8 mouse cellular contexts compared by ENCODE assay signal in genomic region chr1:180256138-180256674, GRCm38 (mm10). TPM values are rescaled to one million over a fixed set of nuclear protein-coding genes. Genes with fewer than 3 reads are reported as not detected.
A peak's percentile ranks its signal among the peaks of the same experiment; 100 is the strongest.
DNase-seq lines count a peak whose midpoint lies in the region; ATAC-seq and TF ChIP-seq lines count a peak whose summit lies in the region.

No protein-coding gene starts in this region.

- WGBS in forebrain, embryonic 12.5 days: under 1% methylated on average over 39 of the region's 39 CpGs
- under 1% methylated on average over 39 of the region's 39 CpGs for WGBS in large intestine, adult 2 months
- WGBS in liver, postnatal 0 days (ENCODE audit: insufficient replicate concordance): under 1% methylated on average over 39 of the region's 39 CpGs
- WGBS in neural tube, embryonic 14.5 days: under 1% methylated on average over 39 of the region's 39 CpGs

- H3K4me3 ChIP-seq in CH12.LX (replicated peaks in 1 of 3; ENCODE audit: low read depth in 2 of 3, low read length in 2 of 3, poor library complexity in 1 of 3): peak overlapping the region; percentile 75 to 91 (median 88)
- peak overlapping the region; percentile 80 for H3K4me3 ChIP-seq in forebrain, embryonic 12.5 days (replicated peaks)
- H3K4me3 ChIP-seq in liver, postnatal 0 days (ENCODE audit: low read depth, low read length): peak overlapping the region; percentile 79
- H3K4me3 ChIP-seq in neural tube, embryonic 14.5 days (ENCODE audit: low read depth, low read length): peak overlapping the region; percentile 81

- TF ChIP-seq EP300 in CH12.LX (IDR thresholded peaks at IDR 0.05; ENCODE audit: low read length): no peak
- TF ChIP-seq EP300 in liver, postnatal 0 days (IDR thresholded peaks at IDR 0.05; ENCODE audit: low read depth): no peak

- DNase-seq in CH12.LX (ENCODE audit: extremely low read depth): peak; percentile 92
- DNase-seq in c-Kit-positive CD71-positive TER-119-negative erythroid progenitor cells, embryonic 14.5 days (ENCODE audit: low read depth): peak; percentile 93
- DNase-seq in heart, postnatal 10 days: peak; percentile 98
- DNase-seq in large intestine, adult 2 months (ENCODE audit: low read depth, low spot score): peak; percentile 83
- DNase-seq in liver, postnatal 0 days: peak; percentile 100
- peak; percentile 100 for DNase-seq in testis, postnatal 10 days (ENCODE audit: low spot score)

- peak; percentile 96 for ATAC-seq in forebrain, embryonic 12.5 days (ENCODE audit: low FRiP score)
- peak; percentile 89 for ATAC-seq in liver, postnatal 0 days
- ATAC-seq in neural tube, embryonic 14.5 days (ENCODE audit: low read depth): peak; percentile 92

- peak overlapping the region; percentile 62 for H3K4me2 ChIP-seq in CH12.LX (ENCODE audit: insufficient read depth, low read depth, poor library complexity, severe bottlenecking)
- H3K4me2 ChIP-seq in forebrain, embryonic 12.5 days: peak overlapping the region; percentile 99
- peak overlapping the region; percentile 97 for H3K4me2 ChIP-seq in liver, postnatal 0 days (ENCODE audit: low read depth, low read length)
- H3K4me2 ChIP-seq in neural tube, embryonic 14.5 days (ENCODE audit: low read depth, low read length): peak overlapping the region; percentile 95

- peaks cover 3% of the 10 kb centered on the region for H3K9me3 ChIP-seq in CH12.LX (replicated peaks; ENCODE audit: low read length)
- H3K9me3 ChIP-seq in forebrain, embryonic 12.5 days: no peaks in the 10 kb centered on the region
- H3K9me3 ChIP-seq in liver, postnatal 0 days (ENCODE audit: low read length): no peaks in the 10 kb centered on the region
- H3K9me3 ChIP-seq in neural tube, embryonic 14.5 days (ENCODE audit: control insufficient read depth, low read length): no peaks in the 10 kb centered on the region

- H3K9ac ChIP-seq in CH12.LX (ENCODE audit: insufficient read depth, low read depth): peak overlapping the region; percentile 74
- H3K9ac ChIP-seq in forebrain, embryonic 12.5 days: peak overlapping the region; percentile 74
- peak overlapping the region; percentile 86 for H3K9ac ChIP-seq in liver, postnatal 0 days (replicated peaks)
- peak overlapping the region; percentile 81 for H3K9ac ChIP-seq in neural tube, embryonic 14.5 days (replicated peaks; ENCODE audit: low read depth, low read length)

- in situ Hi-C loops in CH12.LX (cut with MboI; ENCODE audit: low pct_ligation_motif_present, low pct_unique_long_range_greater_than_20kb, low sequenced_read_pairs): loop anchor here (25.0 kb wide), 2 partner anchors 281 to 506 kb away; no protein-coding TSS in a partner anchor

- TF ChIP-seq CTCF in CH12.LX (conservative IDR thresholded peaks at IDR 0.05 in 1 of 2, IDR thresholded peaks at IDR 0.05 in 1 of 2; ENCODE audit: low read depth in 2 of 2, low read length in 2 of 2): no peak
- no peak for TF ChIP-seq CTCF in liver, postnatal 0 days (IDR thresholded peaks at IDR 0.05; ENCODE audit: low read depth)

- peaks cover 11 to 64% of the 10 kb centered on the region in 2 experiments for H3K4me1 ChIP-seq in CH12.LX (ENCODE audit: control insufficient read depth in 1 of 2, insufficient read depth in 2 of 2)
- peaks cover 14% of the 10 kb centered on the region for H3K4me1 ChIP-seq in forebrain, embryonic 12.5 days
- H3K4me1 ChIP-seq in liver, postnatal 0 days (ENCODE audit: insufficient read depth): peaks cover 48% of the 10 kb centered on the region
- 0 out of 2 replicates have a peak, but pooled peaks cover 2% of the 10 kb centered on the region for H3K4me1 ChIP-seq in neural tube, embryonic 14.5 days (ENCODE audit: control insufficient read depth, insufficient read depth, low read length)

- no peak for TF ChIP-seq RAD21 in CH12.LX (IDR thresholded peaks at IDR 0.05; ENCODE audit: low read depth, low read length)

- intact Hi-C loops in heart, postnatal 10 days (cut with DNase I): no loop called here

- H3K27me3 ChIP-seq in CH12.LX (replicated peaks): no peaks in the 10 kb centered on the region
- peaks cover 13% of the 10 kb centered on the region for H3K27me3 ChIP-seq in forebrain, embryonic 12.5 days
- H3K27me3 ChIP-seq in liver, postnatal 0 days (ENCODE audit: insufficient read depth, low read length): no peaks in the 10 kb centered on the region
- H3K27me3 ChIP-seq in neural tube, embryonic 14.5 days (ENCODE audit: control insufficient read depth, insufficient read depth, low read length): no peaks in the 10 kb centered on the region

- dilution Hi-C loops in CH12.LX (cut with MboI; ENCODE audit: extremely low pct_ligation_motif_present, extremely low pct_unique_long_range_greater_than_20kb, low sequenced_read_pairs): no loop called here

- H3K27ac ChIP-seq in CH12.LX (ENCODE audit: insufficient read depth, low read depth): no peak overlapping the region
- peak overlapping the region; percentile 66 for H3K27ac ChIP-seq in forebrain, embryonic 12.5 days
- H3K27ac ChIP-seq in liver, postnatal 0 days (ENCODE audit: low read depth): peak overlapping the region; percentile 92
- H3K27ac ChIP-seq in neural tube, embryonic 14.5 days (ENCODE audit: low read depth, low read length): peak overlapping the region; percentile 63

- no peaks in the 10 kb centered on the region for H3K36me3 ChIP-seq in CH12.LX (replicated peaks in 1 of 2; ENCODE audit: control insufficient read depth in 1 of 2, insufficient read depth in 1 of 2, low read length in 1 of 2)
- no peaks in the 10 kb centered on the region for H3K36me3 ChIP-seq in forebrain, embryonic 12.5 days (replicated peaks)
- no peaks in the 10 kb centered on the region for H3K36me3 ChIP-seq in liver, postnatal 0 days (replicated peaks; ENCODE audit: insufficient read depth, low read length)
- H3K36me3 ChIP-seq in neural tube, embryonic 14.5 days (ENCODE audit: control insufficient read depth, insufficient read depth, low read length): no peaks in the 10 kb centered on the region

- H3K79me2 ChIP-seq in CH12.LX (replicated peaks; ENCODE audit: control insufficient read depth, extremely low read depth, insufficient read depth, poor library complexity, severe bottlenecking): no peaks in the 10 kb centered on the region

- TF ChIP-seq POLR2A in CH12.LX (IDR thresholded peaks at IDR 0.05; ENCODE audit: low read depth, low read length): peak; percentile 83

TF ChIP-seq in CH12.LX, 34 proteins besides CTCF, POLR2A, EP300 and RAD21:
- TF ChIP-seq PAX5 (IDR thresholded peaks at IDR 0.05; ENCODE audit: low read length) (no peak), ZC3H11A (IDR thresholded peaks at IDR 0.05; ENCODE audit: low read depth, low read length) (no peak), NRF1 (IDR thresholded peaks at IDR 0.05; ENCODE audit: low read depth, low read length) (peak; percentile 71), SIN3A (IDR thresholded peaks at IDR 0.05; ENCODE audit: low read length) (peak; percentile 53; the same call in 1 of the 2 replicates), ELF1 (IDR thresholded peaks at IDR 0.05; ENCODE audit: low read depth, low read length) (peak; percentile 91), HCFC1 (IDR thresholded peaks at IDR 0.05; ENCODE audit: low read depth, low read length) (peak; percentile 50; the same call in 1 of the 2 replicates), POLR2AphosphoS2 (IDR thresholded peaks at IDR 0.05; ENCODE audit: low read depth, low read length) (peak; percentile 72; the same call in 1 of the 2 replicates), ZMIZ1 (IDR thresholded peaks at IDR 0.05; ENCODE audit: low read depth, low read length) (0 out of 2 replicates have a peak, but pooled peaks have one; percentile 62), RCOR1 (conservative IDR thresholded peaks at IDR 0.05; ENCODE audit: low read depth, low read length) (no peak; the same call in 1 of the 2 replicates), MAZ (IDR thresholded peaks at IDR 0.05; ENCODE audit: low read depth, low read length) (peak; percentile 70; the same call in 1 of the 2 replicates), TCF12 (IDR thresholded peaks at IDR 0.05; ENCODE audit: low read depth, low read length) (peak; percentile 65), MEF2A (IDR thresholded peaks at IDR 0.05; ENCODE audit: borderline replicate concordance, low read depth, low read length) (peak; percentile 16; the same call in 1 of the 2 replicates), NELFE (IDR thresholded peaks at IDR 0.05; ENCODE audit: low read depth, low read length) (peak; percentile 83)

RNA-seq across cellular contexts. Expression of gene Psen2, which starts 7.0 kb away (rescaled TPM):
- total RNA-seq in CH12.LX (2012; rRNA removed): 36.8 and 45.3 TPM in 2 replicates
- total RNA-seq in CH12.LX (2014; rRNA removed): 23.4 and 24.2 TPM in 2 replicates
- polyA plus RNA-seq in CH12.LX (2012; ENCODE audit: insufficient read length, low read depth): 46.1 and 47.6 TPM in 2 replicates
- 6.4 and 7.9 TPM in 2 replicates for polyA plus RNA-seq in forebrain, embryonic 12.5 days (2016; fragmentation: Nextera tagmentation; extraction: Ambion mirVana)
- total RNA-seq in heart, postnatal 10 days (2021): 10 to 100 TPM; 13.5 to 15.3 TPM
- polyA plus RNA-seq in large intestine, adult 2 months (2012; rRNA removed): 31.5 and 32.6 TPM in 2 replicates
- 25.6 and 25.8 TPM in 2 replicates for polyA plus RNA-seq in liver, postnatal 0 days (2015; fragmentation: Nextera tagmentation; extraction: Ambion mirVana)
- 14.1 and 16.3 TPM in 2 replicates for polyA plus RNA-seq in neural tube, embryonic 14.5 days (2014; fragmentation: Nextera tagmentation; extraction: Ambion mirVana)

RNA-seq across cellular contexts. Expression of gene Coq8a, which starts 56.8 kb away (rescaled TPM):
- total RNA-seq in CH12.LX (2012; rRNA removed) (74.0 and 88.1 TPM in 2 replicates), CH12.LX (2014; rRNA removed) (73.4 and 84.6 TPM in 2 replicates)
- 237 and 248 TPM in 2 replicates for polyA plus RNA-seq in CH12.LX (2012; ENCODE audit: insufficient read length, low read depth)
- 1.4 and 2.0 TPM in 2 replicates for polyA plus RNA-seq in forebrain, embryonic 12.5 days (2016; fragmentation: Nextera tagmentation; extraction: Ambion mirVana)
- total RNA-seq in heart, postnatal 10 days (2021): 100 to 1,000 TPM; 568 to 689 TPM
- polyA plus RNA-seq in large intestine, adult 2 months (2012; rRNA removed): 19.4 and 29.9 TPM in 2 replicates
- 36.6 and 49.7 TPM in 2 replicates for polyA plus RNA-seq in liver, postnatal 0 days (2015; fragmentation: Nextera tagmentation; extraction: Ambion mirVana)
- 3.1 and 3.3 TPM in 2 replicates for polyA plus RNA-seq in neural tube, embryonic 14.5 days (2014; fragmentation: Nextera tagmentation; extraction: Ambion mirVana)
